Mouse (Mus musculus): ENCODE measurements at regions not wholly inside any gene's neighbourhood (a gene's known extent, or its start where the extent isn't known, plus 50 kb on each side); places are given as distances from the start of the nearest gene placed in this dataset.

DNA sequence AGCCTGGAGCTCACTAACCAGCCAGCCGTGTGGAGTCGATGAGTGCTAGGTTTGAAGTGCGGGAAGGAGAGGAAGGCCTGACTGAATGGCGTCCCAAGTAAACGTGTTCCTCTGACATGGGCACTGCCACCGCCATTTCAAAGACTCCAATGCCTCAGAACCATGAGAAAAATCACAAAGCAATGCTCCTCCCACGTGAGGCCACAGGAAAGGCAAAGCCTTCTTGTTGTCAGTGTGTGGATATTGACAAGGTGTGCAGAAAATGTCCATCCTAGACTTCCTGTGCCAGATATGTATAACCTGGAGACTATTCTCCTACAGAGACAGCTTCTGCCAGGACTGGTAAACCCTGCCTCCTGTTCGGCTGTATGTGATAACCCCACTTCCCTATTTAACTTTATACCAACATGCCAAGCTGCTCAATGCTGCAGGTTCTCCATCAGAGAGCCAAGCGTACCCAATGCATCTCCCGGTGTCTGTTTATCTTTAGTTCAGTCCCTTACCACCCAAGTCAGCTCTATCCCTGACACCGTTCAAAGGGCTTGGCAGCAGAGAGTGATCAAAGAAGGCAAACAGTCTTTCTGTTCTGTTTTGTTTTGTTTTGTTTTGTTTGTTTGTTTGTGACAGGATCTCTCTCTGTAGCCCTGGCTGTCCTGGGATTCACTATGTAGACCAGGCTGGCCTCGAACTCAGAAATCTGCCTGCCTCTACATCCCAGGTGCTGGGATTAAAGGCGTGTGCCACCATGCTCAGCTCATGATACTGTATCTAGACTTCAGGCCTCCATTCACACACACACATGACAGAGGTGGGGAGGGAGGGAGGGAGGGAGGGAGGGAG lies 124.8 kb upstream of the Tbl1xr1 start (continued):
- TF ChIP-seq NRF1 (IDR thresholded peaks at IDR 0.05; ENCODE audit: insufficient read depth, low read depth, low read length, poor library complexity, severe bottlenecking) (no peak), RCOR1 (IDR thresholded peaks at IDR 0.05; ENCODE audit: low read depth, low read length) (no peak), E2F4 (IDR thresholded peaks at IDR 0.05; ENCODE audit: borderline replicate concordance, low read depth, low read length) (no peak), BHLHE40 (IDR thresholded peaks at IDR 0.05; ENCODE audit: borderline replicate concordance, low read depth, low read length) (no peak), TBP (IDR thresholded peaks at IDR 0.05; ENCODE audit: low read depth, low read length) (no peak), ZMIZ1 (IDR thresholded peaks at IDR 0.05; ENCODE audit: low read depth, low read length) (no peak), USF2 (IDR thresholded peaks at IDR 0.05; ENCODE audit: borderline replicate concordance in 1 of 2, insufficient read depth in 1 of 2, low read depth in 1 of 2, low read length in 2 of 2) (no peak), CHD1 (IDR thresholded peaks at IDR 0.05; ENCODE audit: low read depth, low read length) (no peak), ETS1 (IDR thresholded peaks at IDR 0.05; ENCODE audit: low read depth, low read length) (peak; percentile 56), MAX (IDR thresholded peaks at IDR 0.05; ENCODE audit: low read length) (0 out of 2 replicates have a peak, but pooled peaks have one; percentile 9)

DNA sequence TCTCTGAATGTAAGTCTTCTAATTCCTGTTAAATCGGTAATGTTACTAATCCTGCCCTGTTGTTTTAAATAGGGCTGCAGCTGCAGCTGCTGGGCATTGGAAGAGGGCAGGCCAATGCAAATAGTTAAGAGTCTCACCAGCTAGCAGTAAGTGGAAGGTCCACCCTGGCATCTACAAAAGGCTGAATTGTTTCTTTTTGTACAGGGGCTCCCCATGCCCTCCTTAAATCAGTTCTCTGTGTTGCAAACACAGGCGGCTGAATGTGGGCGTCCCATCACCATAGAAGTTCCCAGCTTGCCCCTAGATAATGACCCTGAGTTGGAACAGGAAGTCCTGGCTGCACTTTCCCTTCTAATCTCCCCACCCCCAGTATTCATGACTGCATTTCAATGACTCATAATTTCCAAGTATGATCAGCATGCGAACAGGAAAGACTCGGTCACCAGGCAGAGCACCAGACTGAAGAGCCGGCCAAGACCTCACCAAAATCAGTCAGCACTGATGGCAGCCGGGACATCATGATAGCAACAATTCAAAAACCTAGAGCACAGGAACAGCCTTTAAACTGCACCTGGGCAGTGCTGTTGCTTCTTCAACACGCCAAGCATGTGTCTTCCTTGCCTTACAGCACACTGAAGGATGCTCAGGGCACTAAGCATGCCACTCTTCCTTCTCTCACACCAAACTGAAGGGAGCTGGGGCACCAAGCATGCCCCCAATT lies 123.6 kb upstream of the Tbl1xr1 start:
- Histone ChIP-seq H3K36me3 (ENCODE audit: control insufficient read depth in 1 of 2, insufficient read depth in 2 of 2, low read length in 2 of 2) (peaks cover 0 to 49% of the 10 kb centered on the region in 2 experiments; a peak in 2 of 4 replicates), H3K27me3 (ENCODE audit: control insufficient read depth in 1 of 2, insufficient read depth in 2 of 2, low read length in 2 of 2) (no peaks in the 10 kb centered on the region), H3K27ac (ENCODE audit: control insufficient read depth, low read depth, low read length) (peak overlapping the region; percentile 72), H3K79me2 (ENCODE audit: control insufficient read depth, insufficient read depth, low read length, poor library complexity) (no peaks in the 10 kb centered on the region), H3K9me3 (replicated peaks; ENCODE audit: insufficient read depth, low read length) (no peaks in the 10 kb centered on the region), H3K9ac (ENCODE audit: control insufficient read depth, low read depth, low read length, poor library complexity, severe bottlenecking) (peak overlapping the region; percentile 28), H3K4me1 (ENCODE audit: control insufficient read depth in 1 of 2, insufficient read depth in 2 of 2, low read length in 2 of 2) (peaks cover 13 to 45% of the 10 kb centered on the region in 2 experiments), H3K4me3 (ENCODE audit: control insufficient read depth in 1 of 2, insufficient read depth in 1 of 2, low read depth in 2 of 2, low read length in 2 of 2) (peak overlapping the region; percentile 18 to 19; a peak in 3 of 4 replicates)
- DNase-seq (ENCODE audit: low read depth, low spot score): peak; percentile 88
- no peak; the same call in 1 of the 2 replicates for TF ChIP-seq NELFE (IDR thresholded peaks at IDR 0.05; ENCODE audit: low read depth, low read length)
- TF ChIP-seq MXI1 (IDR thresholded peaks at IDR 0.05; ENCODE audit: low read depth, low read length): peak; percentile 10; the same call in 1 of the 2 replicates
- peak; percentile 40; the same call in 1 of the 2 replicates for TF ChIP-seq RCOR1 (IDR thresholded peaks at IDR 0.05; ENCODE audit: low read depth, low read length)
- no peak for TF ChIP-seq CTCF (IDR thresholded peaks at IDR 0.05 in 2 of 3, conservative IDR thresholded peaks at IDR 0.05 in 1 of 3; ENCODE audit: control insufficient read depth in 1 of 3, insufficient read depth in 1 of 3, low read depth in 2 of 3, low read length in 3 of 3, poor library complexity in 1 of 3, severe bottlenecking in 1 of 3)
- TF ChIP-seq MAZ (IDR thresholded peaks at IDR 0.05; ENCODE audit: low read depth, low read length): no peak
- no peak for TF ChIP-seq MEF2A (IDR thresholded peaks at IDR 0.05; ENCODE audit: extremely low read depth, insufficient replicate concordance, low read depth, low read length, poor library complexity, severe bottlenecking)
- peak; percentile 71 for TF ChIP-seq TAL1 (IDR thresholded peaks at IDR 0.05; ENCODE audit: low read length)
- no peak for TF ChIP-seq SIN3A (IDR thresholded peaks at IDR 0.05; ENCODE audit: low read length)
- no peak for TF ChIP-seq KAT2A (conservative IDR thresholded peaks at IDR 0.05; ENCODE audit: low read depth, low read length)
- TF ChIP-seq USF2 (IDR thresholded peaks at IDR 0.05; ENCODE audit: borderline replicate concordance in 1 of 2, insufficient read depth in 1 of 2, low read depth in 1 of 2, low read length in 2 of 2): no peak
- no peak for TF ChIP-seq SMC3 (IDR thresholded peaks at IDR 0.05; ENCODE audit: low read depth, low read length)
- peak; percentile 92 for TF ChIP-seq JUND (IDR thresholded peaks at IDR 0.05; ENCODE audit: low read depth, low read length)
- TF ChIP-seq CHD2 (IDR thresholded peaks at IDR 0.05; ENCODE audit: low read length): no peak
- peak; percentile 66 for TF ChIP-seq GATA1 (IDR thresholded peaks at IDR 0.05; ENCODE audit: low read depth, low read length)
- TF ChIP-seq ELF1 (IDR thresholded peaks at IDR 0.05; ENCODE audit: low read depth, low read length): 0 out of 2 replicates have a peak, but pooled peaks have one; percentile 42
- TF ChIP-seq TBP (IDR thresholded peaks at IDR 0.05; ENCODE audit: low read depth, low read length): no peak
- TF ChIP-seq MYB (IDR thresholded peaks at IDR 0.05; ENCODE audit: low read depth, low read length): no peak
- TF ChIP-seq POLR2AphosphoS2 (IDR thresholded peaks at IDR 0.05; ENCODE audit: low read length): no peak
- no peak for TF ChIP-seq MAFK (IDR thresholded peaks at IDR 0.05; ENCODE audit: borderline replicate concordance, low read depth, low read length)
- no peak for TF ChIP-seq UBTF (IDR thresholded peaks at IDR 0.05; ENCODE audit: borderline replicate concordance, insufficient read depth, low read depth, low read length)
- TF ChIP-seq POLR2A (IDR thresholded peaks at IDR 0.05; ENCODE audit: control insufficient read depth in 1 of 2, insufficient read depth in 1 of 2, low read depth in 1 of 2, low read length in 2 of 2, poor library complexity in 1 of 2): peak in 1 of 2 experiments; percentile 34; a peak in 1 of 4 replicates
- TF ChIP-seq ZNF384 (IDR thresholded peaks at IDR 0.05; ENCODE audit: low read depth, low read length): no peak
- no peak for TF ChIP-seq HCFC1 (IDR thresholded peaks at IDR 0.05; ENCODE audit: low read depth, low read length)
- peak; percentile 90 for TF ChIP-seq ETS1 (IDR thresholded peaks at IDR 0.05; ENCODE audit: low read depth, low read length)
- TF ChIP-seq E2F4 (IDR thresholded peaks at IDR 0.05; ENCODE audit: borderline replicate concordance, low read depth, low read length): no peak
- TF ChIP-seq ZKSCAN1 (IDR thresholded peaks at IDR 0.05; ENCODE audit: low read depth, low read length): no peak

Data from MEL (cell line).